Mouse (Mus musculus): ENCODE data around the gene Pip5k1b. TPM values are rescaled to one million over a fixed set of nuclear protein-coding genes. Genes with fewer than 3 reads are reported as not detected.

Gene Pip5k1b
- polyA plus RNA-seq, 1 experiment, result 3.1 TPM

DNA sequence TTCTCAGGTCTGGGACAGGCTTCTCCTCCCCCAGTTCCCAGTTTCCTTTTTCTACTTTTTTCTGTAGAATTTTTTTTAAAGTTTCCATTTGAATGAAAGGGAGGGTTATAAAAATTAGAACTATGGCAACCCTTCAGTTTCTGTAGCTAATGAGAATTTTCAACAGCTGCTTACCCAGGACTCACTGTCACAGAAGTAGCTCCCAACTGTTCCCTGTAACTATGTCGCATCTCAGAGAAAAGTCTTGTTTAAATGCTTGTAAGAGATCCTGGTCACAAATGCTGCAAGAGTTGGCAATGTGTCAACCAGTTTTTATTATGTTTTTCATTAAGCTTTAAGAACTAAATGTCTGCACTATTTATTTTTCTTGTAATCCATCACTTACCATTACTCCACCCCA, 188.9 kb downstream of the Pip5k1b start:
- Histone ChIP-seq H3K4me1 (ENCODE audit: control insufficient read depth) (no peaks in the 10 kb centered on the region), H3K27me3 (ENCODE audit: control insufficient read depth) (no peaks in the 10 kb centered on the region), H3K4me3 (replicated peaks) (no peak overlapping the region), H3K36me3 (ENCODE audit: control insufficient read depth) (no peaks in the 10 kb centered on the region), H3K9me3 (ENCODE audit: control insufficient read depth, low read length) (no peaks in the 10 kb centered on the region)
- TF ChIP-seq GATA1 (IDR thresholded peaks at IDR 0.05; ENCODE audit: low read length) (no peak), TAL1 (IDR thresholded peaks at IDR 0.05; ENCODE audit: low read length) (no peak)

DNA sequence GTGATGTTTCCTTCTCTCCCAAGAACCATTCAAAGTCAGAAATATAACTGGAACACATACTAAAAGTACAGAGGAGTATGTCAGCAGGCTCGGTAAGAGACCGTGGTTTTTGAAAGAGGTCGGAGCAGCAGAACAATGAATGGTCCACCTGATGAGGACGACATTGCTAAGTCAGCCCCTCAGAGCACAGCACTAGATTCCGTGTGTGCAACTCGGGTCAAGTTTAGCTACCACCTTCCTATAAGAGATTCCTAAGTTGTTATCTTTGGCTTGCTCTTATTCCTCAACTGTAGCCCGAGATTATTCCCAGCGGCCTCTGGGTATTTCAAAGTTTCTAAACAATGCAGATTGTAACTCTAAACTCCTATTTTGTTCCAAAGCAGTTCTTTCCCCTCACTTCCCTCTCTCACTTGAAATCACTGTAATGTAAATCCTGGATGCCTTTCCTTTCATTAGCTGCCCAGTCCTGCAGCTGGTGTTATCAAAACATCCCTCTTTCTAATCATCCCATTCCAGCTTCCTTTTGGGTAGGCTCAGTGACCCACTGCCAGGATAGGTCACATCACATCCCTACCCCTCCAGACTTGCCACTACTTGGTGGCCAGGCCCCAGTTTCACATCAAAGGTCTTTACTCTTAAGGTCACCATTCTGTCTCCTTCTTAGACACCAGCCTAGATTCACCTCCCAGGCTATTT, 192.9 kb downstream of the Pip5k1b start:
- no peaks in the 10 kb centered on the region for H3K27me3 ChIP-seq (ENCODE audit: control insufficient read depth)
- H3K4me1 ChIP-seq (ENCODE audit: control insufficient read depth), result no peaks in the 10 kb centered on the region
- no peak for TF ChIP-seq GATA1 (IDR thresholded peaks at IDR 0.05; ENCODE audit: low read length)
- no peak for TF ChIP-seq TAL1 (IDR thresholded peaks at IDR 0.05; ENCODE audit: low read length)
- no peak overlapping the region for H3K4me3 ChIP-seq (replicated peaks)
- H3K9me3 ChIP-seq (ENCODE audit: control insufficient read depth, low read length), result no peaks in the 10 kb centered on the region
- H3K36me3 ChIP-seq (ENCODE audit: control insufficient read depth), result peaks cover 27% of the 10 kb centered on the region

DNA sequence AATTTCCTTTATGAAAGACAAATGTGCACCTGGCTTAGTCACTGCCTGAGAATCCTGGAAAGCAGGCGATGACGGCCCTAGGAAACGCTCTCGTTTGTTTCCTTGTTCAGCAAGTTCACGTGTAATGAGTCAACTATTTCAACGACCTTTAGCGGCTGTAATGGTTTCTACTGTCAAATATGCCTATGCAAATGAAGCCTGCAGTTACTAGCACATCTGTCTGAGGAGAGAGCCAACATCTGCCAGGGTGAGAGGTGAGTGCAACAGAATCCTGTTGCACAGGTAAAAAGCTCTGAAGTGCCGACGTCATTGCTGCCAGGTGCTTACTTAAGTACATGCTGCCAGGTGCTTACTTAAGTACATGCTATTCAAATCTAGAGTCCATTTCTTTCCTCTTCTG, 196.4 kb downstream of the Pip5k1b start:
- Histone ChIP-seq H3K9me3 (ENCODE audit: control insufficient read depth, low read length) (no peaks in the 10 kb centered on the region), H3K27me3 (ENCODE audit: control insufficient read depth) (no peaks in the 10 kb centered on the region), H3K36me3 (ENCODE audit: control insufficient read depth) (peaks cover 58% of the 10 kb centered on the region), H3K4me3 (replicated peaks) (no peak overlapping the region), H3K4me1 (ENCODE audit: control insufficient read depth) (no peaks in the 10 kb centered on the region)
- no peak for TF ChIP-seq TAL1 (IDR thresholded peaks at IDR 0.05; ENCODE audit: low read length)

DNA sequence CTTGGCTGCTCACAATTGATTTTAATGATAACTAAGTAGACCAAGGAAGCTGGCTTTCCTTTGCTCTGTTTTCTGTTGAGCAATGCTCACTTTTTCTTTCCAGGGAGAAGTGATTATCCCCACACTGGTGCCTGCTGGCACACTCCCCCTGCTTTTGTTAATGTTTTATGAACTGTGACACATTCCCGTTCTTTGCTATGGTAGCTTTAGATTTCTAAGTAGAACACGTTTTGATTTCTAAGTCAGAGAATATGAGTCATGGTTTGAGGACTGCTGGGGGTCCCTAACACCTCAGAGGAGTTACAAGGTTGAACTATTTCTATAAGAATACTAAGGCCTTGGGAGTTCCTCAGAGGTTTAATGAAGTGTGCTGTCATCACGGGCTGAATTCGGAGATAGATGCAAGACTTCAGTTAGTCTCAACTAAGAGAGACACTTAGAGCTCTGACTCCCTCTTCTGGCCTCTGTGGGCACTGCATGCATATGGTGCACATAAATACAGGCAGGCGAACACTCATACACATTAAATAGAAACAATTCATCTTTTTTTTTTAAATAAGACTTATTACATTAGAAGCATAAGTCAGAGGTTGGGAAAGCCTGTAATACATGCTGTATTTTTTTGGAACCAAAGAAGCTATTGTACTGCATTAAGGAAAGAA, 203.2 kb downstream of the Pip5k1b start:
- H3K9me3 ChIP-seq (ENCODE audit: control insufficient read depth, low read length), result 0 out of 2 replicates have a peak, but pooled peaks cover 2% of the 10 kb centered on the region
- H3K4me1 ChIP-seq (ENCODE audit: control insufficient read depth), result no peaks in the 10 kb centered on the region
- no peak for TF ChIP-seq TAL1 (IDR thresholded peaks at IDR 0.05; ENCODE audit: low read length)
- TF ChIP-seq GATA1 (IDR thresholded peaks at IDR 0.05; ENCODE audit: low read length), result no peak
- peaks cover 49% of the 10 kb centered on the region for H3K36me3 ChIP-seq (ENCODE audit: control insufficient read depth)
- no peak overlapping the region for H3K4me3 ChIP-seq (replicated peaks)
- no peaks in the 10 kb centered on the region for H3K27me3 ChIP-seq (ENCODE audit: control insufficient read depth)

DNA sequence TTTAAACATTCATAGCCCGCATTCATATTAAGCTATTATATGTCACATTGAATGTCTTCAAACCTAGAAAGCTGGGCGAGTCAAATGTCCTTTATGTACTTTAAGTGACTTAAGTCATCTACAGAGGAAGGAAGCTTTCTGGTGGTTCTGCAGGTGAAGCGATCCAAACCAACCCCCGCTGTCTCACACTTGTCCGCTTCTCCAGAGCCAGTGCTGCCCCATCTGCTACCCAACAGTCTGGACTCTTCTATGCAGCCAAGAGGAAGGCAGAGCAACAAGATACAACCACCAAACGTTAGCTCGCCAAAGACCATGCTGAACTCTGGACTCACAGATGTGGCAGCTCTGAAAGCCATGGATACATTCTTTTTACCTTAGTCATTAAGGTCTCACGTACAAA, 211.2 kb downstream of the Pip5k1b start:
- peaks cover 15% of the 10 kb centered on the region for H3K36me3 ChIP-seq (ENCODE audit: control insufficient read depth)
- no peak overlapping the region for H3K4me3 ChIP-seq (replicated peaks)
- no peak for TF ChIP-seq GATA1 (IDR thresholded peaks at IDR 0.05; ENCODE audit: low read length)
- no peak for TF ChIP-seq TAL1 (IDR thresholded peaks at IDR 0.05; ENCODE audit: low read length)
- no peaks in the 10 kb centered on the region for H3K4me1 ChIP-seq (ENCODE audit: control insufficient read depth)
- H3K9me3 ChIP-seq (ENCODE audit: control insufficient read depth, low read length), result no peaks in the 10 kb centered on the region
- no peaks in the 10 kb centered on the region for H3K27me3 ChIP-seq (ENCODE audit: control insufficient read depth)

DNA sequence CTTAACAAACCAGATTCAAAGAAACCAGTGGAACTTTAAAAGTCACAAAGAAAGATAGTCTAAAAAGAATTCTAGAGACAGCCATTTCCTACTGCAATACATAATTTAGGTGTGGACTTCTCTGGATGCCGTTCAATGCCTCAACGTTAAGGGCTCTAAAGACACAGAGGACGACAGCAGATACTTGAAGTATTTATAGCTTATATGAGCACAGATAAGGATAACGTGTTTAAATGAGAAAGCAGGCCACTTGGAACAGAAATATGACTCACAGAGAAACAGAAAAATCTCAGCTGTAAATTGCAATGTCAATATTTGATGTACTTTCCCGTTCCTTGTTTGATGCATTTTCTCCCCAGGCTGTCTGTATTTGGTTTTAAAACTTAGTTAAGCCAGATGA, 212.9 kb downstream of the Pip5k1b start:
- Histone ChIP-seq H3K4me1 (ENCODE audit: control insufficient read depth) (no peaks in the 10 kb centered on the region), H3K4me3 (replicated peaks) (no peak overlapping the region), H3K27me3 (ENCODE audit: control insufficient read depth) (no peaks in the 10 kb centered on the region), H3K36me3 (ENCODE audit: control insufficient read depth) (peaks cover 22% of the 10 kb centered on the region), H3K9me3 (ENCODE audit: control insufficient read depth, low read length) (no peaks in the 10 kb centered on the region)
- no peak for TF ChIP-seq GATA1 (IDR thresholded peaks at IDR 0.05; ENCODE audit: low read length)
- no peak for TF ChIP-seq TAL1 (IDR thresholded peaks at IDR 0.05; ENCODE audit: low read length)

DNA sequence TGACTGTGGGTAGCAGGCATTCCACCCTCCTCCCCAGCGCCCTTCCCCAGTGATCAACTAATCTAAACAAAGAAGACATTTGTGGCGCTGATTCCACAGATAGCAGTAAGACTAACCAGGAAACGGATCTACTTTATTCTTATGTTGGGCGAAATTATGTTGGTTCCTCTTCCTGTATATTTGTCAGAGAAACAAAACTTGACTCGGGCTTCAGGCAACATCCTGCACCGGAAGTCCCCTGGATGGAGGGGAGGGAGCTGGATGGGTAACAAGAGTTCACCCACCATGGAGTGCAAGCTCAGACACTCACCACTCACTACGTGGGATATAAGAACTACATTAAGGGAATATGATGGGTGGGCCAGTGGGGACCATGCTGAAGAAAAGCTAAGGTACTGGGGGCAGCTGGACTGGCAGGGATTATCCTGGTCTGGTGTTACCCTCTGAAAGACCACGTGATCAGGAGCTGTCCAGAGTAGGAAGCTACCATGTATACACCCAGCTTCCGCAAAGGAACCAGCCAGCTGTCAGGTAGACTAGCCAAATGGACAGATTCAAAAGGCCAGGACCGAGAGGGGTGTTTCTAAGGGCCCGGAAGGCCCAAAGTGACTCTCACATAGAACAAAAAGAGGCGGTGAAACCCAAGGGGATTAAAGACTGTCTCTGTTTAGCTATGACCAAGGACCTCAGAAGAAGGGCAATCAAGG, 219.1 kb downstream of the Pip5k1b start:
- no peak overlapping the region for H3K4me3 ChIP-seq (replicated peaks)
- no peak for TF ChIP-seq TAL1 (IDR thresholded peaks at IDR 0.05; ENCODE audit: low read length)
- TF ChIP-seq GATA1 (IDR thresholded peaks at IDR 0.05; ENCODE audit: low read length), result no peak
- H3K9me3 ChIP-seq (ENCODE audit: control insufficient read depth, low read length), result no peaks in the 10 kb centered on the region
- H3K36me3 ChIP-seq (ENCODE audit: control insufficient read depth), result peaks cover 11% of the 10 kb centered on the region
- no peaks in the 10 kb centered on the region for H3K27me3 ChIP-seq (ENCODE audit: control insufficient read depth)
- peaks cover 9% of the 10 kb centered on the region for H3K4me1 ChIP-seq (ENCODE audit: control insufficient read depth)

DNA sequence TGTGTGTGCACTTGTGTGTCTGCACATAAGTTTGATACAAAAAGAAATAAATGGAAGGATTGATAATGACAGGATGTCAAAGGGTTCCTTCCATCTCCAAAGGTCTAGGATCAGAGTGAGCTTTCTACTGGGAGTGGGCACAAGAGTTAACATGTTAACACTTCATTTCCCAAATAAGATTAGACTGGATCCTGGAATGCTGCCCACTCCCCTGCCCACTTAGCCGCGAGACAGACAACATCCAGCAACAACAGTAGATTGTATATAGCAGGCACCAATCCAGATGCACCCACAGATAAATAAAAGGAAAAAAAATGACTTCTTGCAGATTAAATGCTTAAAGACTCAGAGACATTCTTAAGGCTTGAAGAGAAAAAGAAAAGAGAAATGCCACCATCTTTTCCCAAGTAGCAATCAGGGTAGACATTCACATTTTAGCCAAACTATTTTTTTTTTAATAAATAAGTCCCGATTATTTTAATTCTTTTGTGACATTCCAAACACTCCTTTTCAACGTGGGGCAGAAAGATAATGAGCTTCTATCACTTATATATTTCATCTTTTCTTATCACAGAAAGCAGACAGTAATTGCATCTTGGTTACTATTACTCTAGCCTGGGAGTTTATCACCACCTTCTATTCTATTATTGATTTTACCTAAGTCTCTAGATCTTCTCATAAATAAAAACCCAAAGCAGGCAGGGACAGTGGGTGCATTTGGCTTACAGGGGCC, 219.9 kb downstream of the Pip5k1b start:
- no peak for TF ChIP-seq TAL1 (IDR thresholded peaks at IDR 0.05; ENCODE audit: low read length)
- no peak for TF ChIP-seq GATA1 (IDR thresholded peaks at IDR 0.05; ENCODE audit: low read length)
- Histone ChIP-seq H3K27me3 (ENCODE audit: control insufficient read depth) (no peaks in the 10 kb centered on the region), H3K4me3 (replicated peaks) (no peak overlapping the region), H3K9me3 (ENCODE audit: control insufficient read depth, low read length) (no peaks in the 10 kb centered on the region), H3K36me3 (ENCODE audit: control insufficient read depth) (peaks cover 11% of the 10 kb centered on the region), H3K4me1 (ENCODE audit: control insufficient read depth) (peaks cover 9% of the 10 kb centered on the region)

DNA sequence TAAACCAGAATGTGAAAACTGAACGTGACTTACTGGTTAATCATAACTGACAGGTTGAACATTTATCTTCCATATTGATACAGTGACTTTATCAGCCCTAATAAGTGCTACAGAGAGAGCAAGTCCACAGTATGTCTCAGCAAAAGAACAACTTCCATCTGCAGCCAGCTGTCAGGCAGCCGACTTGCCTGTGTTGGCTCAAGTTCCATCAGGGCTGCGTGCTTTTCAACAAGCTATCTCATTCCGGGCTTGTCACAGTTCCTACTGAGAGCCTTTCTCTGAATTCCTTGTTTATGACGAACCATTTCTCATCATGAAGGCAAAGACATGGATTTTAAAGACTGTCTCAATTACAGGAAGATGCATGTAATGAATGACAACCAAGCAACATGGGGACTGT, 222.7 kb downstream of the Pip5k1b start:
- H3K9me3 ChIP-seq (ENCODE audit: control insufficient read depth, low read length), result no peaks in the 10 kb centered on the region
- TF ChIP-seq TAL1 (IDR thresholded peaks at IDR 0.05; ENCODE audit: low read length), result no peak
- TF ChIP-seq GATA1 (IDR thresholded peaks at IDR 0.05; ENCODE audit: low read length), result no peak
- no peak overlapping the region for H3K4me3 ChIP-seq (replicated peaks)
- H3K4me1 ChIP-seq (ENCODE audit: control insufficient read depth), result peaks cover 9% of the 10 kb centered on the region
- H3K27me3 ChIP-seq (ENCODE audit: control insufficient read depth), result no peaks in the 10 kb centered on the region
- peaks cover 4% of the 10 kb centered on the region for H3K36me3 ChIP-seq (ENCODE audit: control insufficient read depth)
